Mouse (Mus musculus): ENCODE measurements around the gene Naa15.

DNA sequence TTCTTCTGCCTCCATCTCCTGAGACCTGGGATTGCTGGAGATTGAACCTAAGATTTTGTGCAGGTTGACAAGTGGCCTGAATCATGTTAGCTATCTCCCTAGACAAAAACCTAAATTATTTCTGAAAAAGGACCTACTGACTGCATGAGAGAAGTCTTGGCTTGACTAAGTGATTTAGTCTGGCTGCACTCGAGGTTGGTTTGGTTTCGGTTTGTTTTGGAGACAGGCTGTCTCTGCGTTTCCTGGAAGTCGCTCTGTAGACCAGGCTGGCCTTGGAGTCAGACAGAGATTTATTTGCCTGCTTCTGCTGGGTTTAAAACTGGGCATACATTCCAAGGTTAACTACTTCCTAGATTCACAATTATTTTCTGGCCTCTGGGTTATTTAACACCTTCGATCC, 42.1 kb upstream of the Naa15 start:
- TF ChIP-seq CTCF (conservative IDR thresholded peaks at IDR 0.05; ENCODE audit: insufficient read depth, insufficient read length, low read depth, low read length) (no peak), POLR2A (IDR thresholded peaks at IDR 0.05; ENCODE audit: low read depth, low read length) (no peak)
